Mouse (Mus musculus) midbrain, embryonic 13.5 days (tissue): ENCODE results near the gene Spata5. TPM values are rescaled to one million over a fixed set of nuclear protein-coding genes. Genes with fewer than 3 reads are reported as not detected.
A peak's percentile ranks its signal among the peaks of the same experiment; 100 is the strongest.

Source experiments
- ATAC-seq: fragments of 200-750 bp; cut with Nextera tagmentation; 2 replicates; pipeline ENCODE4 v1.8.0; 2017; ENCODE audit warnings: mild to moderate bottlenecking, moderate TSS enrichment, moderate library complexity
- H3K27ac ChIP-seq: fragments of 300-500 bp; sonication (generic); 2 replicates; pipeline ENCODE4 v1.5.1; 2015; ENCODE audit warnings: inconsistent platforms, mild to moderate bottlenecking, moderate library complexity
- H3K27me3 ChIP-seq: fragments of 300-500 bp; sonication (generic); 2 replicates; pipeline ENCODE4 v1.6.1; 2015; ENCODE audit warnings: mild to moderate bottlenecking, inconsistent platforms
- H3K36me3 ChIP-seq: fragments of 300-500 bp; sonication (generic); 2 replicates; pipeline ENCODE4 v1.6.1; 2015; ENCODE audit warnings: mild to moderate bottlenecking, inconsistent platforms
- H3K4me1 ChIP-seq: fragments of 300-500 bp; sonication (generic); replicated peaks from 2 replicates; pipeline ENCODE4 v1.6.1; 2015; ENCODE audit warnings: inconsistent platforms
- H3K4me2 ChIP-seq: fragments of 300-500 bp; sonication (generic); replicated peaks from 2 replicates; pipeline ENCODE4 v1.6.1; 2015; ENCODE audit warnings: moderate library complexity, mild to moderate bottlenecking, inconsistent platforms
- H3K4me3 ChIP-seq: fragments of 300-500 bp; sonication (generic); replicated peaks from 2 replicates; pipeline ENCODE4 v1.5.1; 2015; ENCODE audit warnings: mild to moderate bottlenecking, inconsistent platforms
- H3K9ac ChIP-seq: fragments of 300-500 bp; sonication (generic); replicated peaks from 2 replicates; pipeline ENCODE4 v1.6.1; 2015; ENCODE audit warnings: mild to moderate bottlenecking, inconsistent platforms
- H3K9me3 ChIP-seq: fragments of 300-500 bp; sonication (generic); 2 replicates; pipeline ENCODE4 v1.6.1; 2016; ENCODE audit warnings: mild to moderate bottlenecking, inconsistent platforms
- WGBS: fragments of 180-500 bp; shearing (Covaris S2); methylation state at CpG from one replicate; pipeline ENCODE4 v1.1.7; 2015; 5-methylcytosine and 5-hydroxymethylcytosine counted together
- polyA plus RNA-seq: library from polyadenylated mRNA; unstranded; fragments of >200 nt; fragmentation: Nextera tagmentation; extraction: Ambion mirVana; gene quantifications from 2 replicates; pipeline ENCODE4 v1.2.1, GENCODE M21; 2015

The Spata5 gene
- polyA plus RNA-seq, 1 experiment from 2014 or later = 31.2 TPM

- ATAC-seq = no peak
- Histone ChIP-seq H3K27me3 (no peaks in the 10 kb centered on the region), H3K4me2 (no peak overlapping the region), H3K9ac (no peak overlapping the region), H3K4me3 (no peak overlapping the region), H3K27ac (no peak overlapping the region), H3K4me1 (no peaks in the 10 kb centered on the region), H3K36me3 (peaks cover 36% of the 10 kb centered on the region), H3K9me3 (no peaks in the 10 kb centered on the region)
These were observed 10.7 kb downstream of the Spata5 start for GRCm38 (mm10) chr3:37430359-37430758.

- Histone ChIP-seq H3K9ac (no peak overlapping the region), H3K9me3 (no peaks in the 10 kb centered on the region), H3K4me2 (no peak overlapping the region), H3K27me3 (no peaks in the 10 kb centered on the region), H3K36me3 (peaks cover 30% of the 10 kb centered on the region), H3K27ac (no peak overlapping the region), H3K4me3 (no peak overlapping the region), H3K4me1 (no peaks in the 10 kb centered on the region)
- WGBS = 100% methylated on average over 1 of the region's 1 CpGs
- ATAC-seq = no peak
These were observed 20.1 kb downstream of the Spata5 start for GRCm38 (mm10) chr3:37439770-37440169.

GRCm38 (mm10) chr3:37443409-37443808, 23.7 kb downstream of the Spata5 start:
- 95% methylated on average over 2 of the region's 2 CpGs for WGBS
- no peaks in the 10 kb centered on the region for H3K4me1 ChIP-seq
- H3K27ac ChIP-seq = no peak overlapping the region
- no peak for ATAC-seq
- peaks cover 19% of the 10 kb centered on the region for H3K36me3 ChIP-seq
- no peaks in the 10 kb centered on the region for H3K9me3 ChIP-seq
- H3K4me3 ChIP-seq = no peak overlapping the region
- no peak overlapping the region for H3K4me2 ChIP-seq
- no peak overlapping the region for H3K9ac ChIP-seq
- H3K27me3 ChIP-seq = no peaks in the 10 kb centered on the region

- Histone ChIP-seq H3K4me3 (no peak overlapping the region), H3K36me3 (peaks cover 4% of the 10 kb centered on the region; the same call in 1 of the 2 replicates), H3K27me3 (no peaks in the 10 kb centered on the region), H3K4me2 (no peak overlapping the region), H3K9me3 (no peaks in the 10 kb centered on the region), H3K4me1 (no peaks in the 10 kb centered on the region), H3K9ac (no peak overlapping the region), H3K27ac (no peak overlapping the region)
- 90% methylated on average over 1 of the region's 1 CpGs for WGBS
- ATAC-seq = no peak
These were observed 36.3 kb downstream of the Spata5 start for GRCm38 (mm10) chr3:37455992-37456391.

GRCm38 (mm10) chr3:37468170-37468569, 48.5 kb downstream of the Spata5 start:
- Histone ChIP-seq H3K4me3 (no peak overlapping the region), H3K27ac (no peak overlapping the region), H3K9me3 (no peaks in the 10 kb centered on the region), H3K36me3 (no peaks in the 10 kb centered on the region), H3K27me3 (no peaks in the 10 kb centered on the region), H3K9ac (no peak overlapping the region), H3K4me1 (no peaks in the 10 kb centered on the region), H3K4me2 (no peak overlapping the region)
- 93% methylated on average over 2 of the region's 2 CpGs for WGBS
- 0 out of 2 replicates have a peak, but pooled peaks have one; percentile 63 for ATAC-seq

GRCm38 (mm10) chr3:37469353-37469752, 49.7 kb downstream of the Spata5 start:
- Histone ChIP-seq H3K27ac (no peak overlapping the region), H3K9ac (no peak overlapping the region), H3K4me2 (no peak overlapping the region), H3K9me3 (no peaks in the 10 kb centered on the region), H3K4me1 (no peaks in the 10 kb centered on the region), H3K27me3 (no peaks in the 10 kb centered on the region), H3K36me3 (no peaks in the 10 kb centered on the region), H3K4me3 (no peak overlapping the region)
- 85% methylated on average over 4 of the region's 4 CpGs for WGBS
- ATAC-seq = no peak

GRCm38 (mm10) chr3:37470867-37471266, 51.2 kb downstream of the Spata5 start:
- H3K9ac ChIP-seq = no peak overlapping the region
- H3K4me1 ChIP-seq = no peaks in the 10 kb centered on the region
- no peak for ATAC-seq
- no peaks in the 10 kb centered on the region for H3K9me3 ChIP-seq
- H3K4me3 ChIP-seq = no peak overlapping the region
- H3K4me2 ChIP-seq = no peak overlapping the region
- WGBS = 91% methylated on average over 2 of the region's 2 CpGs
- H3K27ac ChIP-seq = no peak overlapping the region
- H3K36me3 ChIP-seq = no peaks in the 10 kb centered on the region
- no peaks in the 10 kb centered on the region for H3K27me3 ChIP-seq

- H3K36me3 ChIP-seq = no peaks in the 10 kb centered on the region
- no peak overlapping the region for H3K4me3 ChIP-seq
- no peak overlapping the region for H3K4me2 ChIP-seq
- H3K4me1 ChIP-seq = no peaks in the 10 kb centered on the region
- no peak overlapping the region for H3K27ac ChIP-seq
- no peak overlapping the region for H3K9ac ChIP-seq
- no peaks in the 10 kb centered on the region for H3K9me3 ChIP-seq
- no peak for ATAC-seq
- no peaks in the 10 kb centered on the region for H3K27me3 ChIP-seq
These were observed 52.8 kb downstream of the Spata5 start for GRCm38 (mm10) chr3:37472461-37472860.

- WGBS = 80% methylated on average over 1 of the region's 1 CpGs
- ATAC-seq = no peak
- Histone ChIP-seq H3K9ac (no peak overlapping the region), H3K27ac (no peak overlapping the region), H3K36me3 (peaks cover 5% of the 10 kb centered on the region), H3K9me3 (no peaks in the 10 kb centered on the region), H3K4me3 (no peak overlapping the region), H3K4me1 (no peaks in the 10 kb centered on the region), H3K27me3 (no peaks in the 10 kb centered on the region), H3K4me2 (no peak overlapping the region)
These were observed 56.8 kb downstream of the Spata5 start for GRCm38 (mm10) chr3:37476485-37476884.

GRCm38 (mm10) chr3:37477438-37478188, 57.9 kb downstream of the Spata5 start:
- Histone ChIP-seq H3K27ac (no peak overlapping the region), H3K4me2 (no peak overlapping the region), H3K4me1 (no peaks in the 10 kb centered on the region), H3K27me3 (no peaks in the 10 kb centered on the region), H3K9me3 (no peaks in the 10 kb centered on the region), H3K36me3 (peaks cover 6% of the 10 kb centered on the region), H3K4me3 (no peak overlapping the region), H3K9ac (no peak overlapping the region)
- 76% methylated on average over 7 of the region's 7 CpGs for WGBS
- ATAC-seq = no peak

GRCm38 (mm10) chr3:37479771-37480170, 60.1 kb downstream of the Spata5 start:
- H3K27me3 ChIP-seq = no peaks in the 10 kb centered on the region
- H3K27ac ChIP-seq = no peak overlapping the region
- H3K4me1 ChIP-seq = no peaks in the 10 kb centered on the region
- H3K36me3 ChIP-seq = peaks cover 6% of the 10 kb centered on the region
- no peak overlapping the region for H3K4me2 ChIP-seq
- H3K9me3 ChIP-seq = no peaks in the 10 kb centered on the region
- WGBS = 86% methylated on average over 1 of the region's 1 CpGs
- H3K4me3 ChIP-seq = no peak overlapping the region
- H3K9ac ChIP-seq = no peak overlapping the region
- no peak for ATAC-seq

GRCm38 (mm10) chr3:37481295-37481694, 61.6 kb downstream of the Spata5 start:
- ATAC-seq = no peak
- Histone ChIP-seq H3K4me3 (no peak overlapping the region), H3K27ac (no peak overlapping the region), H3K27me3 (no peaks in the 10 kb centered on the region), H3K9me3 (no peaks in the 10 kb centered on the region; the same call in 1 of the 2 replicates), H3K4me1 (no peaks in the 10 kb centered on the region), H3K36me3 (peaks cover 6% of the 10 kb centered on the region), H3K9ac (no peak overlapping the region), H3K4me2 (no peak overlapping the region)
- WGBS = 90% methylated on average over 31 of the region's 31 CpGs

- 88% methylated on average over 1 of the region's 1 CpGs for WGBS
These were observed 63.0 kb downstream of the Spata5 start for GRCm38 (mm10) chr3:37482720-37483119.

More at GRCm38 (mm10) chr3:37482720-37483119, 63.0 kb downstream of the Spata5 start:
- ATAC-seq = no peak
- Histone ChIP-seq H3K9ac (no peak overlapping the region), H3K27me3 (no peaks in the 10 kb centered on the region), H3K36me3 (peaks cover 6% of the 10 kb centered on the region), H3K9me3 (no peaks in the 10 kb centered on the region; the same call in 1 of the 2 replicates), H3K4me1 (no peaks in the 10 kb centered on the region), H3K27ac (no peak overlapping the region), H3K4me2 (no peak overlapping the region), H3K4me3 (no peak overlapping the region)
